Mouse (Mus musculus): ENCODE data around the gene Ttc17.

DNA sequence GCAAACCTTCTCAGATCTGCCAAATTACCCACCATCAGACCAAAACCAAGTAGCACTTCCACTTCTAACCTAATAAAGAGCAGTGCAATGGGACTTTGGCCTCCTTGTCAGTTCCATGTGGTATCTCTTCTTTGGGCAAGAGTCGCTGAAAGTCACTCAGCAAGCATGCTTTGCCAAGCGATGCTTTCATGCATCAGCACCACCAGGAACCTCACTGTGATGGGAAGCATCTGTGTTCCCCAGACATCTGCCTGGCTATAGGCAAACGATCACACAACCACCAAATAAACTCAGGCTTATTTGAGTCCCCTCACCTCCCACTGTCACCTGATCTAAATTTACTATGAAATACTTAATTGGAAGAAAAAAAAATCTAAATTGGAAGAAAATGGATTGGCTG is 5.5 kb downstream of the Ttc17 start:
- TF ChIP-seq CTCF (conservative IDR thresholded peaks at IDR 0.05; ENCODE audit: low read length) (no peak), POU5F1 (IDR thresholded peaks at IDR 0.05; ENCODE audit: borderline replicate concordance, low read length) (no peak)
